Mouse (Mus musculus): Measurements from ENCODE around the gene Pdia4. TPM values are rescaled to one million over a fixed set of nuclear protein-coding genes. Genes with fewer than 3 reads are reported as not detected.

Pdia4 gene
- total and polyA plus RNA-seq, 2 experiments from 2014 or later, result 36.0 to 51.4 TPM

- no peak overlapping the region for H3K27ac ChIP-seq (ENCODE audit: low read depth)
- peaks cover 14% of the 10 kb centered on the region for H3K4me1 ChIP-seq (ENCODE audit: control insufficient read depth, insufficient read depth)
- peaks cover 20% of the 10 kb centered on the region; the same call in 1 of the 2 replicates for H3K36me3 ChIP-seq (replicated peaks; ENCODE audit: control insufficient read depth, insufficient read depth, low read length)
- H3K9me3 ChIP-seq (replicated peaks; ENCODE audit: control insufficient read depth, low read length), result no peaks in the 10 kb centered on the region
- DNase-seq (ENCODE audit: low spot score), result no peak
- no peaks in the 10 kb centered on the region for H3K27me3 ChIP-seq (ENCODE audit: control insufficient read depth, insufficient read depth, low read length)
- H3K9ac ChIP-seq (replicated peaks; ENCODE audit: low read depth, low read length), result no peak overlapping the region
- H3K4me3 ChIP-seq (ENCODE audit: low read depth, low read length), result no peak overlapping the region
- WGBS, result 100% methylated on average over 1 of the region's 1 CpGs
- TF ChIP-seq EP300 (IDR thresholded peaks at IDR 0.05; ENCODE audit: low read depth), result no peak
- no peak for TF ChIP-seq CTCF (IDR thresholded peaks at IDR 0.05; ENCODE audit: low read depth)
- ATAC-seq (ENCODE audit: insufficient read depth, low read depth), result no peak
- H3K4me2 ChIP-seq (ENCODE audit: low read depth, low read length), result no peak overlapping the region
These were observed 27.8 kb upstream of the Pdia4 start for GRCm38 (mm10) chr6:47841077-47841476.

GRCm38 (mm10) chr6:47837630-47838029 lies 24.4 kb upstream of the Pdia4 start:
- Histone ChIP-seq H3K27ac (ENCODE audit: low read depth) (no peak overlapping the region), H3K4me3 (ENCODE audit: low read depth, low read length) (no peak overlapping the region), H3K36me3 (replicated peaks; ENCODE audit: control insufficient read depth, insufficient read depth, low read length) (peaks cover 16% of the 10 kb centered on the region; the same call in 1 of the 2 replicates), H3K4me2 (ENCODE audit: low read depth, low read length) (no peak overlapping the region), H3K4me1 (ENCODE audit: control insufficient read depth, insufficient read depth) (peaks cover 14% of the 10 kb centered on the region), H3K27me3 (ENCODE audit: control insufficient read depth, insufficient read depth, low read length) (no peaks in the 10 kb centered on the region), H3K9ac (replicated peaks; ENCODE audit: low read depth, low read length) (no peak overlapping the region), H3K9me3 (replicated peaks; ENCODE audit: control insufficient read depth, low read length) (no peaks in the 10 kb centered on the region)
- ATAC-seq (ENCODE audit: insufficient read depth, low read depth) (no peak), DNase-seq (ENCODE audit: low spot score) (no peak)
- WGBS, result 13% methylated on average over 2 of the region's 2 CpGs
- TF ChIP-seq EP300 (IDR thresholded peaks at IDR 0.05; ENCODE audit: low read depth), result no peak
- TF ChIP-seq CTCF (IDR thresholded peaks at IDR 0.05; ENCODE audit: low read depth), result no peak

- Histone ChIP-seq H3K36me3 (replicated peaks; ENCODE audit: control insufficient read depth, insufficient read depth, low read length) (0 out of 2 replicates have a peak, but pooled peaks cover 9% of the 10 kb centered on the region), H3K9me3 (replicated peaks; ENCODE audit: control insufficient read depth, low read length) (no peaks in the 10 kb centered on the region), H3K4me3 (ENCODE audit: low read depth, low read length) (peak overlapping the region; percentile 90), H3K4me1 (ENCODE audit: control insufficient read depth, insufficient read depth) (peaks cover 14% of the 10 kb centered on the region), H3K27me3 (ENCODE audit: control insufficient read depth, insufficient read depth, low read length) (no peaks in the 10 kb centered on the region), H3K27ac (ENCODE audit: low read depth) (peak overlapping the region; percentile 97), H3K4me2 (ENCODE audit: low read depth, low read length) (peak overlapping the region; percentile 85), H3K9ac (replicated peaks; ENCODE audit: low read depth, low read length) (peak overlapping the region; percentile 96)
- TF ChIP-seq EP300 (IDR thresholded peaks at IDR 0.05; ENCODE audit: low read depth) (no peak), CTCF (IDR thresholded peaks at IDR 0.05; ENCODE audit: low read depth) (no peak)
- DNase-seq (ENCODE audit: low spot score), result no peak
- peak; percentile 72 for ATAC-seq (ENCODE audit: insufficient read depth, low read depth)
- under 1% methylated on average over 49 of the region's 49 CpGs for WGBS
These were observed 22.8 kb upstream of the Pdia4 start for GRCm38 (mm10) chr6:47835984-47836521.

GRCm38 (mm10) chr6:47835482-47835983 lies 22.3 kb upstream of the Pdia4 start, which contains the start of gene Zfp398:
Zfp398 (plus strand) TSS chr6:47835661.
- peak within 1 kb of the TSS; percentile 96 for H3K9ac ChIP-seq (replicated peaks; ENCODE audit: low read depth, low read length)
- H3K27ac ChIP-seq (ENCODE audit: low read depth), result peak within 1 kb of the TSS; percentile 97
- DNase-seq (ENCODE audit: low spot score) (peak; percentile 90), ATAC-seq (ENCODE audit: insufficient read depth, low read depth) (peak; percentile 96)
- TF ChIP-seq EP300 (IDR thresholded peaks at IDR 0.05; ENCODE audit: low read depth), result peak; percentile 44; the same call in 1 of the 2 replicates
- peak; percentile 97 for TF ChIP-seq CTCF (IDR thresholded peaks at IDR 0.05; ENCODE audit: low read depth)
- peak within 1 kb of the TSS; percentile 90 for H3K4me3 ChIP-seq (ENCODE audit: low read depth, low read length)
- H3K27me3 ChIP-seq (ENCODE audit: control insufficient read depth, insufficient read depth, low read length), result no peaks in the 10 kb centered on the region
- peaks cover 14% of the 10 kb centered on the region for H3K4me1 ChIP-seq (ENCODE audit: control insufficient read depth, insufficient read depth)
- WGBS, result under 1% methylated on average over 51 of the region's 52 CpGs
- 0 out of 2 replicates have a peak, but pooled peaks cover 5% of the 10 kb centered on the region for H3K36me3 ChIP-seq (replicated peaks; ENCODE audit: control insufficient read depth, insufficient read depth, low read length)
- peak within 1 kb of the TSS; percentile 85 for H3K4me2 ChIP-seq (ENCODE audit: low read depth, low read length)
- H3K9me3 ChIP-seq (replicated peaks; ENCODE audit: control insufficient read depth, low read length), result no peaks in the 10 kb centered on the region

- Histone ChIP-seq H3K27ac (ENCODE audit: low read depth) (no peak overlapping the region), H3K9ac (replicated peaks; ENCODE audit: low read depth, low read length) (no peak overlapping the region), H3K4me1 (ENCODE audit: control insufficient read depth, insufficient read depth) (peaks cover 7% of the 10 kb centered on the region), H3K36me3 (replicated peaks; ENCODE audit: control insufficient read depth, insufficient read depth, low read length) (no peaks in the 10 kb centered on the region), H3K9me3 (replicated peaks; ENCODE audit: control insufficient read depth, low read length) (no peaks in the 10 kb centered on the region), H3K4me3 (ENCODE audit: low read depth, low read length) (no peak overlapping the region), H3K4me2 (ENCODE audit: low read depth, low read length) (no peak overlapping the region), H3K27me3 (ENCODE audit: control insufficient read depth, insufficient read depth, low read length) (no peaks in the 10 kb centered on the region)
- DNase-seq (ENCODE audit: low spot score) (no peak), ATAC-seq (ENCODE audit: insufficient read depth, low read depth) (no peak)
- 78% methylated on average over 1 of the region's 1 CpGs for WGBS
- TF ChIP-seq CTCF (IDR thresholded peaks at IDR 0.05; ENCODE audit: low read depth) (no peak), EP300 (IDR thresholded peaks at IDR 0.05; ENCODE audit: low read depth) (no peak)
These were observed 19.0 kb upstream of the Pdia4 start for GRCm38 (mm10) chr6:47832220-47832619.

Measured in heart, postnatal 0 days (tissue).